Mouse (Mus musculus) kidney, postnatal 10 days (tissue): ENCODE measurements at regions not wholly inside any gene's neighbourhood (a gene's known extent, or its start where the extent isn't known, plus 50 kb on each side); places are given as distances from the start of the nearest gene placed in this dataset.

Experiments
- DNase-seq: peaks from one replicate; pipeline ENCODE4 v3.0.0; 2021; ENCODE audit warnings: mixed read lengths

DNA sequence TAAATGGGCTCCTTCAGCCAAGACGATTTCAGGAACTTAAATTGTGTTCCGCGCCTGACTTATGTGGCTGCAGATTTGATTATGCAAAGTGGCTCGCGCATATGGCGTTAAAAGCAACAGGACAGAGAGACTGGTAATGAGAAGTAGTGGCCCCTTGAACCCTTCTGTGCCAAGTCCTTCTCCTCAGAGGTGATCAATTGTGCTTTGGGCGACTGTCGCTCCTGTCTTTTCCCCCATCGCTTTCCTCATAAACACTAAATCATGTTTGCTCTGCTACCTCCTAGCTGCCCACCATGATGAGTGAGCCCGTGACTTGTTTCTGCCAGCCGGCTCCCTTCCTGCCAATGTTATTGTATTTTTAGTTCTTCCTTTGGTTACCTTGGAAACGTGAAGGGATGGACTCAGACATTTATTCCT, 360.2 kb downstream of the Matn1 start:
- no peak for DNase-seq

DNA sequence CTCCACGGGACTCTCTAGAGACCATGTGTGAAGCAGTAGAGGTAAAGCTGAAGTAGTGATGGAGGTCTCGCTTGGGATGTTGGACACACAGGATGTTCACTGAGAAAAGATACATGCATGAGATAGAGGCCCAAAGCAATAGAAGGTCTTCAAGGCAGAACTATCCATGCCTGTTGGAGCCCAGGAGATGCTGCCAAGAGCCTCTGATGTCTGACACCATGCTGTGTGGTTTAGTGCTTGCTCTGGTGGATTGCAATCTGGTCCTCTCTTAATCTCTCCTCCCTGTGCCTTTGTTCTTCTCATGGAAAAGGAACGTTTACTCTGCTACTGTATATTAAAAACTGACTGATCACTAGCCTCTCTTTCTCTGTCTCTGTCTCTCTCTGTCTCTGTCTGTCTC, 370.0 kb downstream of the Matn1 start:
- DNase-seq: no peak

DNA sequence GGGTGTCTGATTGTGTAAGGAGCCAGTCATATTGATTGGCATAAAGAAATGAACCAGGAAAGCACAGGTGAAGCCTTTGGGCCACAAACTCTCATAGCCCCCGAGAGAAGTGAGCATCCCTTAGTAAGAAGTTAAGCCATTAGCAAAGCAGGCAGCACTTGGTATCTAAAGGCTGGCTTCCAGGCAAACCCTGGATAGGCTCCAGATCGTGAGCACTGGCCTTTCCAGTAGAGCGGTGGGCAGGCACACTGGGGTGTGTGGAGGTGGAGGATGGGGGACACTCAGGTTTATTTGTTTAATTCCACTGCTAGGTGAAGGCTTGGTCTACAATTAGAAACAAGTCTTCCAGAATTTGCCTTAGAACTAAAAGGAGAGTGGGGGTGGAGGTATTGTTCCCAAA, 371.9 kb downstream of the Matn1 start:
- DNase-seq: no peak

- no peak for DNase-seq
These were observed 378.1 kb downstream of the Matn1 start for GRCm38 (mm10) chr4:131322323-131322722.

DNA sequence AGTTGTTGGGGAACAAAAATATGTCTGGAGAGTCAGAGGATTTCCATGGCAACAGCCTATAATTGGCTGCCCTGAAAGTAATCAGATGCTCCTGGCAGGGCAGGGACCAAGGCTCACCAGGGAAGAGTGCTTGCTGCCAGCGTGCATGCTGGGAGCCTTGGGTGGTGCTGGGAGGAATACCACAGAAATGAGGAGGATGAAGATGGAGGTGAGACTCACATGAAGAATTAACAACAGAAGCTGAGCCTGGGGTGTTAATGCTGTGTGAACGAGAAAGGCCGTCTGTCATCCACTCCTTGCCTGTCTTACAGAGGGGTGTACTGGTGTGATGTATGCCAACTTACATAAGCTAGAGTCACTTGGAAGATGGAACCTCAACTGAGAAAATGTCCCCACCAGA, 380.3 kb downstream of the Matn1 start:
- DNase-seq: no peak

- DNase-seq: no peak
These were observed 381.0 kb downstream of the Matn1 start for GRCm38 (mm10) chr4:131325200-131325599.

GRCm38 (mm10) chr4:131325609-131326008, 381.4 kb downstream of the Matn1 start:
- no peak for DNase-seq

- no peak for DNase-seq
These were observed 385.2 kb downstream of the Matn1 start for GRCm38 (mm10) chr4:131329398-131329797.

DNA sequence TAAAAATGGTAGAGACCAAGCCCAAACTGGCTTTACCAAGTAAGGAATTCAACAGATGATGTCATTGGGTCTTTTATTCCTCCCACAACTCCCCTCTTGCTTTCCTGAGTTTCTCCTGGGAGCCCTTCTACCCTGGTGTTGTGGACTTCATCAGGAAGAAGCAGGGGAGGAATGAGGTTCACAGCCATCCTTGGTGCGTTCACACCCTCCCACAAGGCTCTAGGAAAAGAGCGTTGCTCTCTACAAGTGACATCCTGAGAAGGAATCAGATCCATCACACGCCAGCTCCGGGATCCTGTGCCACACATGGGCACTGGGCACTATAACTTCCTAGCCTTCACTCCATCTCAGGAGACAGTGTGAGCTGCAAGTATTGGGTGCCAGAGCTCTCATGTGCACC, 387.5 kb downstream of the Matn1 start:
- no peak for DNase-seq

GRCm38 (mm10) chr4:131336801-131337200, 392.6 kb downstream of the Matn1 start:
- no peak for DNase-seq

- DNase-seq: no peak
These were observed 397.0 kb downstream of the Matn1 start for GRCm38 (mm10) chr4:131340993-131341695.

DNA sequence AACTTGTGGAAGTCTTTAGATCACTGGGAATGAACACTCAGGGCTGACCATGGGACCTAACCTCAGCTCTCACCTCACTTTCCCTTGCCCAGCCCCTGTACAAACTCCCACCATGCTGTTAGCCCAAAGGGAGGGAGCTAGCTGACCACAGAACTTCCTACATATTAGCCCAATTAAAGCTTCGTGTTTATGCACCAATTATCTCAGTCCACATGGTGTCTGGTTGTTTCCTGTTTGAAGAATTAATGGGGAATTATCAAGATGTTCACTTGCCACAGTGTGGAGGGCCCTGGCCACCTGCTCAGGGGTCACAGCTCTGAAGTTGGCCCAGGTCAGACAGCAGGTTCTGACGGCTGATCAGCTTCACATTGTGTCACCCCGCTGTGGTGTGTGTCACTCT, 402.5 kb downstream of the Matn1 start:
- no peak for DNase-seq

DNA sequence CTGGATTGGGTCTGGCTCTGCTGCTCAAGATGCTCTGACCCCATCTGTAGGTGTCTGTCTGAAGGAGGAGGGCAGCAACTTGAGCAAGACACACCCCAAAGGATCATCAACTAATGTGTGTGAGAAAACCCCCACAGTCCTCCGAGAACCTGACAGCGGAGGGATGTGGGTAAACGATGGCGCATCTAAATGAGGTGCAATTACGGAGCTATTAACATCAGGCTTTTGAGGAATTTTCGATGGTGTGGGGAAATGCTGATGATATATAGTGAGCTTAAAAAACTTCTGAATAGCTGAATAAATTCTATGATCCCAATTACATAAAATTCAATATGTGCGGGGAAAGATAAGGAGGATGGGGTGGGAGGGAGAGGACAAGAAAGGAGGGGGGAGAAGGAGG, 406.1 kb downstream of the Matn1 start:
- no peak for DNase-seq

- no peak for DNase-seq
These were observed 410.7 kb downstream of the Matn1 start for GRCm38 (mm10) chr4:131354908-131355307.

GRCm38 (mm10) chr4:131355526-131355991, 411.4 kb downstream of the Matn1 start:
- peak; percentile 18 for DNase-seq

DNA sequence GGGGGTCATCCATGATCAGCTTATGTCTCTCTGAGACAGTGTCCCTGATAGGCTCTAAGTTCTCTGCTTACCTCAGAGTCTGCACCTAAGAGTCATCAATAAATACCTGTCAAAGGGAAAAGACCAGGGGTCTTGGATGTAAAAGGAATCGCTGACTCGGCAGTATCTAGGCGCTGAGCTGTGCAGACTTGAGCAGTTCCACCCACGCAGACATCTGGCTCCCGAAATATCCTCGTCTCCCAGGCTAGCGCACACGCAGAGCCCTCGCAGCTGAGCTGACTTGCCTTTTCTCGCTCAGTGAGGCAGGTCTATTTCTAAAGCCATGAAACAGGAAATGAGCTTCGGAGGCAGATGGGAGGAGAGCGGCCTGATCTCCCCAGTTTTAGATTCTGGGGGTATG, 412.1 kb downstream of the Matn1 start:
- DNase-seq: peak; percentile 16

DNA sequence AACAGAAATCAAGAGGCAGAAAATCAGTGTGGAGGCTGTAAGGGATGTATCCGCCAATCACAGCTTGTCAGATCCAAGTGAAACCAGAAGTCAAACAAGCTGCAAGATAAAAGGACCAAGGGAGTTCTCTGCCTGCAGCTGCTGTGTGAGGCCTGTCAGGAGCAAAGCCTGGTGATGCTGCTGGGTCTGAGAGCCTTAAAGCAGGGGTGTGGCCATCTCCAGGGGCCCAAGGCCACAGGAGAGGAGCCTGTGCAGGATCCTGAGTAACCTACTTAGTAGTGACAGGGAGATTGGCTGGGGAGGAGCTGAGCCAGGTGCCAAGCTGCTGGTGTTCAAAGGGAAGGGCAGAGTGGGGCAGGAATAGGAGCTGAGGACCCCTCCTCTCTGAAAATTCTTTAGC, 418.8 kb downstream of the Matn1 start:
- no peak for DNase-seq

- peak; percentile 69 for DNase-seq
These were observed 420.6 kb downstream of the Matn1 start for GRCm38 (mm10) chr4:131364671-131365252.

GRCm38 (mm10) chr4:131366006-131366405, 421.8 kb downstream of the Matn1 start:
- DNase-seq: peak; percentile 14

- no peak for DNase-seq
These were observed 422.5 kb downstream of the Matn1 start for GRCm38 (mm10) chr4:131366656-131367055.

DNA sequence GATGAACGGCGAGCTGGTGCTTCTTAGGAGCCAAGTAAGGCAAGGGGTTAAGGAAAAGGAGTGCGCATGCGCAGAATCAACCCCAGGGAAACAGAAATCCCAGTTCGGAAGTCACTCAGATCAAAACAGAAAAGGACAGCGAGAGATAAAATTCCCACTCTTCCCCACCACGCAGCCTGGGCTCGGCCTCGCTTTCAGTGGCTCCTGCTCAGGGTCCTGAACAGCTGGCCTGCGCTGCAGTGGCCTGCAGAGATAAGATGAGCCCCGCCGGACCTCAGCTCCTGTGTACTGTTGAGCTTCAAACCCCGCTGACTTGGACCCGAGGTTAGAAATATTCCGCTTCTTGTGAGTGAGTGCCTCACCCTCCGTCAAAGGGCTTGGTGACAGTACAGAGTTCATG, 428.3 kb downstream of the Matn1 start:
- DNase-seq: no peak

DNA sequence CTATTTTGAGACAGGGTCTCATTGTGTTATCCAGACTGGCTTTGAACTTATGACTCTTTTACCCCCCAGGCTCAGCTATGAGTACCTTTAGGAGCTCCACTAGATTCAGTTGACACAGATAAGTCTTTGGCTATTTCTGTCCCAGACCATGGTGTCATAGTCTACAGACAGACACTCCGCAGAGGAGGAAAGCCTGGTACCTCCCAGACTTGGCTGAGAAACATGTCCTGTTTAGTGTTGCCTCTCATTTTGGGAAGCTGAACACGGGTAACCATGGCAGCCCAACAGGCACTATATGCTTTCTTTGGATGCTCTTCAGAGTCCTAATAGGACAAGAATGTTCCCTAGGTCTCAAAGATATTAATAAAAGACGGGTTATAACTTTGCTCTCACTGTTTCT, 429.0 kb downstream of the Matn1 start:
- DNase-seq: no peak

- DNase-seq: peak; percentile 35
These were observed 430.5 kb downstream of the Matn1 start for GRCm38 (mm10) chr4:131374527-131375290.

- DNase-seq: no peak
These were observed 436.9 kb downstream of the Matn1 start for GRCm38 (mm10) chr4:131381063-131381462.
